Mouse (Mus musculus) small intestine, adult 2 months (tissue): ENCODE data around the gene Ppp1r13b. TPM values are rescaled to one million over a fixed set of nuclear protein-coding genes. Genes with fewer than 3 reads are reported as not detected.

Experiments
- H3K27ac ChIP-seq: fragments of 200-500 bp; 2 replicates; pipeline ENCODE4 v1.5.1; 2012; ENCODE audit warnings: low read depth, low read length, control low read depth, inconsistent platforms; ENCODE audit not compliant: insufficient read depth
- H3K27me3 ChIP-seq: fragments of 200-500 bp; 2 replicates; pipeline ENCODE4 v1.6.1; 2012; ENCODE audit warnings: mild to moderate bottlenecking, moderate library complexity, low read length, inconsistent platforms; ENCODE audit not compliant: control insufficient read depth, insufficient read depth
- H3K36me3 ChIP-seq: fragments of 200-500 bp; 2 replicates; pipeline ENCODE4 v1.6.1; 2012; ENCODE audit warnings: mild to moderate bottlenecking, low read length, control low read depth, inconsistent platforms; ENCODE audit not compliant: control insufficient read depth, insufficient read depth
- H3K4me1 ChIP-seq: fragments of 200-500 bp; 2 replicates; pipeline ENCODE4 v1.6.1; 2012; ENCODE audit warnings: low read length, inconsistent platforms, mixed read lengths; ENCODE audit not compliant: control insufficient read depth, insufficient read depth, insufficient read length
- H3K4me3 ChIP-seq: fragments of 200-500 bp; 2 replicates; pipeline ENCODE4 v1.5.1; 2012; ENCODE audit warnings: low read depth, mild to moderate bottlenecking, control low read depth, inconsistent platforms, low read length, moderate library complexity
- CTCF ChIP-seq: fragments of 200-500 bp; IDR thresholded peaks from 2 replicates; pipeline ENCODE4 v1.5.1; 2012; ENCODE audit warnings: low read depth, mild to moderate bottlenecking, control low read depth, inconsistent platforms, low read length, moderate library complexity, mixed read lengths; ENCODE audit not compliant: insufficient replicate concordance, insufficient read length; ENCODE audit errors: extremely low read depth
- POLR2A ChIP-seq: fragments of 200-500 bp; IDR thresholded peaks from 2 replicates; pipeline ENCODE4 v1.6.1; 2012; ENCODE audit warnings: low read depth, mild to moderate bottlenecking, control low read depth, inconsistent platforms, low read length, moderate library complexity
- WGBS: fragments of 180-500 bp; shearing (Covaris S2); methylation state at CpG from one replicate; pipeline ENCODE4 v1.1.7; 2018; 5-methylcytosine and 5-hydroxymethylcytosine counted together
- polyA plus RNA-seq: library from polyadenylated mRNA; depleted of rRNA; stranded (reverse); fragments of >200 nt; gene quantifications from 2 replicates; pipeline ENCODE4 v1.2.3, GENCODE M21; 2012

The Ppp1r13b gene
- polyA plus RNA-seq, 1 experiment, result 22.8 TPM

DNA sequence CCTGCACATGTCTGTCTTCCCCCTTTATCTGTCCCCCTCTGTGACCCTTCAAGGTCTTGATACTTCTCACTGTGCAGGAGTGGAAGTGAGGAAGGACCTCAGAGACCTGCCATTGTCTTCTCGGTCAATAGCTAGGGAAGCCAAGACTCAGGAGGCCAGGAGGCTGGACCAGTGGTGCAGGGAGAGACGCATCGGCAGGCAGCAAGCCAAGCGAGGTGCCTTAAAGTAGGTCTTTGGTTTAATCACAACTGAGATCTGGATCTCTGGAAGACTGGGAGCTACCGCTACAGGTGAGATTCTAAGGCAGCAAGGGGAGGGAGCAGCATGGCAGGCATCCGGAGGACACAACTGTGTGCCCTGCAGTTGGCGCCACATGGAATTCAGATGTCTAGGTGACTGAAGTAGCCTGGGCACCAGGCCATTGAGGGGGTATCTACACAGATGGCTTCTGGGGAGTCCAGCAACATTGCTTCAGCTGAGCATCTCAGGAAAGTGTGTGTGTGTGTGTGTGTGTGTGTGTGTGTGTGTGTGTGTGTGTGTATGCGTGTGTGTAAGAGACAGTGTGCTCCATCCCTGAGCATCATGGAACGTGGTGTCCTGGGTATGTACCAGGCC lies 23.6 kb upstream of the Ppp1r13b start:
- no peak overlapping the region for H3K4me3 ChIP-seq
- peaks cover 26% of the 10 kb centered on the region; the same call in 1 of the 2 replicates for H3K4me1 ChIP-seq
- H3K36me3 ChIP-seq, result no peaks in the 10 kb centered on the region
- WGBS, result 92% methylated on average over 9 of the region's 9 CpGs
- no peak for TF ChIP-seq POLR2A
- TF ChIP-seq CTCF, result no peak
- no peak overlapping the region for H3K27ac ChIP-seq
- H3K27me3 ChIP-seq, result no peaks in the 10 kb centered on the region

DNA sequence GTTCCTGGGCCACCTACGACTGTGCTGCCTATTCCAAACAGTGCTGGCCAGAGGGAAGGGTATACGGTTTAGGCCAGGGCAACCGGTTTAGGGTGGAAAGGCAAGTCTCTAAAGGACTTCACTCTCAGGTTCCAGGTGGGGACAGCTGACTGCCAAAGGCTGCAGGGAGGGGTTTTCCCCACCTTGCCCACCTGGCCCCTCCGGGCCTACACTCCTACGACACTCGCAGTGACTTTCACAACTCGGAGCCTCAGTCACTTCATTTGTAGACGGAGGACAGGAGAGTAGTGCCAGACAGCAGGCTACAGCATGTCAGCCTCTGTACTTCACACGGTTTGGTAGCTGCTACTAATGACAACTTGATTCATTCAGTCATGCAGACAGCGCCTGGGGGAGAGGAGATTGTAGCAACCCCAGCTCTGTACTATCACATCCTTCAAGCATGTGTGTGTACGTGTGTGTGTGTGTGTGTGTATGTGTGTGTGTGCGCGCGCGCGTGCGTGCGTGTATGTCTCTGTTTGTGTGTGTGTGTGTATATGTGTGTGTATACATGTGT lies 20.6 kb upstream of the Ppp1r13b start:
- H3K27ac ChIP-seq, result no peak overlapping the region
- H3K4me1 ChIP-seq, result peaks cover 12% of the 10 kb centered on the region; the same call in 1 of the 2 replicates
- WGBS, result 88% methylated on average over 18 of the region's 18 CpGs
- H3K27me3 ChIP-seq, result no peaks in the 10 kb centered on the region
- no peaks in the 10 kb centered on the region for H3K36me3 ChIP-seq
- TF ChIP-seq CTCF (no peak), POLR2A (no peak)
- H3K4me3 ChIP-seq, result no peak overlapping the region

DNA sequence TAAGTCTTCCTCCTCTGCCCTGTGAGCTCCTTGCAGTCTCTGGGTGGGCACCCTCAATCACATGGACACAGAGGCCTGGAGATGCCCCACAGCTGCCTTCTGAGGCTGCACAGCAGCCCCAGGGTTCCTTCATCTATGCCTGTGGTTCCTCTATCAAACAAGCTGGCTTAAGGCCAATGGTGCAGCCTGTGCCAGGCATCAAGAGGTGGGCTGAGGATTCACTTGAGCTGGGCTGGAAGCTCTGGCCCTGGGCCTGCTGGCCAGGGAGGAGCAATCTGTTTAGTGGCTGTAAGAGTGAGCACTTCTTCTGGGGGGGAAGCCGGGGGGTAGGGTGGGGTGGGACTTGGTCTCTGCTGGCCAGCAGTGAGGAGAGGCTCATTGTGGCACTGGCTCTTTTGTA lies 19.4 kb upstream of the Ppp1r13b start:
- TF ChIP-seq CTCF (no peak), POLR2A (no peak)

DNA sequence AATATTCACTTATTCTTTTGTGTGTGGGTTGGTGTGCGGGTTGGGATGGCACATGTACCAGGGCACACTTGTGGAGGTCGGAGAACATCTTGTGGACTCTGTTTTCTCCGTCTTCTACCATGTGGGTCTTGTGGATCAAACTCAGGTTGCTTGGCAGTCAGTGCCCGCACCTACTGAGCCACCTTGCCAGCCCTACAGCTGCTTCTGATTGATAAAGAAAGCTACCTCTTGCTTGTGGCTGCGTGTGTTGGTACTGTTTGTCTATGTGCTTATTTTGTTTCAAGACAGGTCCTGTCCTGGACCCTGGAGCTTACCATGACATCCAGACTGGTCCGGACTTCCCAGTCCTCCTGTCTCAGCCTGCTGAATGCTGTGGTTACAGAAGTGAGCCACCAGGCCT lies 15.2 kb upstream of the Ppp1r13b start:
- Histone ChIP-seq H3K27me3 (no peaks in the 10 kb centered on the region), H3K4me3 (no peak overlapping the region), H3K36me3 (no peaks in the 10 kb centered on the region), H3K4me1 (no peaks in the 10 kb centered on the region), H3K27ac (no peak overlapping the region)
- TF ChIP-seq POLR2A, result no peak
- no peak for TF ChIP-seq CTCF
- WGBS, result 94% methylated on average over 6 of the region's 6 CpGs

More for the DNA sequence above, 19.4 kb upstream of the Ppp1r13b start:
- Histone ChIP-seq H3K36me3 (no peaks in the 10 kb centered on the region), H3K4me1 (0 out of 2 replicates have a peak, but pooled peaks cover 3% of the 10 kb centered on the region), H3K4me3 (no peak overlapping the region), H3K27ac (no peak overlapping the region), H3K27me3 (no peaks in the 10 kb centered on the region)
- WGBS, result 68% methylated on average over 1 of the region's 1 CpGs

DNA sequence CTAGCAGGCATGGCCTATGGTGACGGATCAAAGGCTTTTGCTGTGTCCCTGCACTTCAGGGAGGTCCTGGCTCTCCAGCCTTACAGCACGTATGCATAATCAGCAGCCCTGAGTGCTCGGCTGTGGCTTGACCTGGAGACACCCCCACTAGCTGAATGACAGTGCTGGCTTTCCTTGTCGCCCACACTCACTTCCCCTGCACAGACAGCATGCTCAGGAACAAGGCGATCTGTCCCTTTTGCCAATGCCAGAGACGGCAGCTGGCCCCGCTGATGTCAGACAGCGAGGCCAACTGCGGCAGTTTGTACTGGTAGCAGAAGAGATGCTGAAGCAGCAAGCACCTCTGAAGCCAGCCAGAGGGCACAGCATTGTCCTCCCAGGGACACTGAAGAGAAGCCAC lies 12.1 kb upstream of the Ppp1r13b start:
- no peak overlapping the region for H3K4me3 ChIP-seq
- TF ChIP-seq POLR2A (no peak), CTCF (no peak)
- 75% methylated on average over 9 of the region's 9 CpGs for WGBS
- no peaks in the 10 kb centered on the region for H3K27me3 ChIP-seq
- H3K36me3 ChIP-seq, result no peaks in the 10 kb centered on the region
- H3K4me1 ChIP-seq, result no peaks in the 10 kb centered on the region
- H3K27ac ChIP-seq, result no peak overlapping the region

DNA sequence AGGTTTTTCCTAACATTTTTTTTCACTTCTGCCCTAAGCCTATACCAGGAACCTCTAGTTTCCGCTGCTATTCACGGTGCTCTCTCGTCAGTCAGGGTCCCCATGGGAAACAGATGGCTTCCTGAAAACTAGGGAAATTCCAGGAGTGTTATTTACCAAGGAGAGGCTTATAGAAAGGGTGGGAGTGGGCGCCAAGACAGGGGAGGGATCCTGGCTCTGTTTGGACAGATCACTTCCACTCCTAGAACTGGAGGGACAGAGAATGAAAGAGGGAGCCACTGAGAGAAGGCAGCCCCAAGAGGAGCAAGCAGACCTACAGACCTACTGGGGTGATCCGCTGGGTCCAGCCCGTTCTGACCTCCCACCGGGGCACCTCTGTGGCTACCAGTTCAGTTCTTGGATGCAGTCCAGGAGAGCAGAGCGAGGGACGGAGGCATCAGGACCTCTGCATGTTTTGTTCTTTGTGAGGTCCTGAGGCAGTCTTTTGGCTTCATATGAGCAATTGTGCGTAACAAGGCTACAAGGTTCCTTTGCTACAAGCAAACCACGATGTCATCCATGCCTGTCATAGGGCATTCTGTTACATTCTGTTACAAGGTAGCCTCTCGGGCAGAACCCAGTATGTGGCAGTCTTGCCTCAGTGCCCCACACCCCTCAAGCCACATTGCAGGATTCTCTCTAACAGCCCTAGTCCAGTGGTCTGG lies 8.8 kb upstream of the Ppp1r13b start:
- Histone ChIP-seq H3K4me1 (peaks cover 12% of the 10 kb centered on the region; the same call in 1 of the 2 replicates), H3K27me3 (no peaks in the 10 kb centered on the region), H3K4me3 (no peak overlapping the region), H3K27ac (no peak overlapping the region), H3K36me3 (no peaks in the 10 kb centered on the region)
- no peak for TF ChIP-seq POLR2A
- no peak for TF ChIP-seq CTCF
- 66% methylated on average over 12 of the region's 12 CpGs for WGBS

DNA sequence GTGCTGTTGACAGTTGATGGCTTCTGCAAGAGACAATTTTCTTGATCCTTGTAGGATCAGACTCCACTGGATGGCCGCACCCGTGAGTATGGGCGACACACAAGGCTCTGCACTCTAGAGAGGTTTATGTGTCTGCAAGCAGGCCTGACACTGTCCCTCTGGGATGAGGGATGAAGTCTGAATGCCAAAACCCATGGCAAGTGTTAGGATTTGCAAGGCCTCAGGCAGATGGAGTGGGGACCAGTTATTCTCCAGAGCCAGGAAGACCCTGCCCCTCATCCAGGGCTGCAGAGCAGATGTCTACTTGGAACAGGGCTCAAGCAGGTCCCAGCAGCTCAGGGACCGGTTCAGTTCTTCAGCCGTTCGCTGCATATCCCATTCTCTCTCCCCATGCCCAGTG lies 7.9 kb upstream of the Ppp1r13b start:
- Histone ChIP-seq H3K4me3 (no peak overlapping the region), H3K36me3 (no peaks in the 10 kb centered on the region), H3K27ac (no peak overlapping the region), H3K27me3 (no peaks in the 10 kb centered on the region), H3K4me1 (peaks cover 15% of the 10 kb centered on the region; the same call in 1 of the 2 replicates)
- no peak for TF ChIP-seq CTCF
- no peak for TF ChIP-seq POLR2A
- WGBS, result 92% methylated on average over 6 of the region's 6 CpGs
